28 mouse cellular contexts compared by ENCODE assay signal in genomic region chr13:102762203-102762602, GRCm38 (mm10).
"Had no signal": no experiment of that assay in that cellular context is flagged by ENCODE, and none has a peak within 500 bp of the region (broad histone marks: within the 10 kb centered on the region; RNA-seq: fewer than 3 reads in every experiment).

No protein-coding gene starts in this region.

- H3K4me3 ChIP-seq: embryonic facial prominence, embryonic 10.5 days; embryonic facial prominence, embryonic 12.5 days; embryonic facial prominence, embryonic 13.5 days; embryonic facial prominence, embryonic 15.5 days; erythroblast, embryonic 14.5 days; forebrain, embryonic 10.5 days; forebrain, embryonic 12.5 days; forebrain, embryonic 13.5 days; forebrain, embryonic 15.5 days; gastrocnemius, adult 2 months had no signal

- H3K9me3 ChIP-seq: embryonic facial prominence, embryonic 10.5 days; embryonic facial prominence, embryonic 12.5 days; embryonic facial prominence, embryonic 13.5 days; embryonic facial prominence, embryonic 15.5 days; forebrain, embryonic 10.5 days; forebrain, embryonic 12.5 days; forebrain, embryonic 13.5 days; forebrain, embryonic 15.5 days had no signal

- DNase-seq: cerebellum, adult 2 months; cerebellum, adult 8-10 months; cerebellum, adult 9-10 months; cerebellum, adult 9-11 months; cerebellum, postnatal 10 days; cerebellum, postnatal 14 days; cerebellum, postnatal 25 days; cerebellum, postnatal 36 days; embryo, embryonic 11 days; forebrain, postnatal 0 days; gastrocnemius, adult 2 months; gastrocnemius, postnatal 10 days; gastrocnemius, postnatal 14 days; gastrocnemius, postnatal 25 days; gastrocnemius, postnatal 36 days; heart, adult 11 months; heart, adult 18-20 months had no signal

- H3K4me1 ChIP-seq: embryonic facial prominence, embryonic 10.5 days; embryonic facial prominence, embryonic 12.5 days; embryonic facial prominence, embryonic 13.5 days; embryonic facial prominence, embryonic 15.5 days; forebrain, embryonic 10.5 days; forebrain, embryonic 13.5 days; forebrain, embryonic 15.5 days had no signal

- H3K9ac ChIP-seq: embryonic facial prominence, embryonic 12.5 days; embryonic facial prominence, embryonic 13.5 days; embryonic facial prominence, embryonic 15.5 days; forebrain, embryonic 12.5 days; forebrain, embryonic 13.5 days; forebrain, embryonic 15.5 days; forebrain, postnatal 0 days had no signal

- H3K27ac ChIP-seq: embryonic facial prominence, embryonic 10.5 days; embryonic facial prominence, embryonic 12.5 days; embryonic facial prominence, embryonic 13.5 days; embryonic facial prominence, embryonic 15.5 days; forebrain, embryonic 10.5 days; forebrain, embryonic 12.5 days; forebrain, embryonic 13.5 days; forebrain, embryonic 15.5 days; gastrocnemius, adult 2 months had no signal

- ATAC-seq: forebrain, embryonic 13.5 days; forebrain, embryonic 14.5 days; forebrain, embryonic 15.5 days; forebrain, embryonic 16.5 days; forebrain, postnatal 0 days had no signal

- H3K4me2 ChIP-seq: embryonic facial prominence, embryonic 12.5 days; embryonic facial prominence, embryonic 13.5 days; embryonic facial prominence, embryonic 15.5 days; forebrain, embryonic 12.5 days; forebrain, embryonic 13.5 days; forebrain, embryonic 15.5 days had no signal

- H3K27me3 ChIP-seq: embryonic facial prominence, embryonic 12.5 days; embryonic facial prominence, embryonic 13.5 days; embryonic facial prominence, embryonic 15.5 days; forebrain, embryonic 12.5 days; forebrain, embryonic 13.5 days; forebrain, embryonic 15.5 days had no signal
